Mouse (Mus musculus) adrenal gland, adult 2 months (tissue): ENCODE measurements around the gene Gnaq. TPM values are rescaled to one million over a fixed set of nuclear protein-coding genes. Genes with fewer than 3 reads are reported as not detected.

Experiments
- DNase-seq: peaks from one replicate; pipeline ENCODE4 v3.0.0; 2021
- polyA plus RNA-seq: library from polyadenylated mRNA; depleted of rRNA; stranded (reverse); fragments of >200 nt; gene quantifications from 2 replicates; pipeline ENCODE4 v1.2.3, GENCODE M21; 2012
- total RNA-seq, 2 experiments: library from RNA; stranded (reverse); gene quantifications; 2 replicates each; pipeline ENCODE4 v1.2.3; 2021

The Gnaq gene
- total and polyA plus RNA-seq, 3 experiments: 6.9 to 62.5 (median 49.7) TPM

DNA sequence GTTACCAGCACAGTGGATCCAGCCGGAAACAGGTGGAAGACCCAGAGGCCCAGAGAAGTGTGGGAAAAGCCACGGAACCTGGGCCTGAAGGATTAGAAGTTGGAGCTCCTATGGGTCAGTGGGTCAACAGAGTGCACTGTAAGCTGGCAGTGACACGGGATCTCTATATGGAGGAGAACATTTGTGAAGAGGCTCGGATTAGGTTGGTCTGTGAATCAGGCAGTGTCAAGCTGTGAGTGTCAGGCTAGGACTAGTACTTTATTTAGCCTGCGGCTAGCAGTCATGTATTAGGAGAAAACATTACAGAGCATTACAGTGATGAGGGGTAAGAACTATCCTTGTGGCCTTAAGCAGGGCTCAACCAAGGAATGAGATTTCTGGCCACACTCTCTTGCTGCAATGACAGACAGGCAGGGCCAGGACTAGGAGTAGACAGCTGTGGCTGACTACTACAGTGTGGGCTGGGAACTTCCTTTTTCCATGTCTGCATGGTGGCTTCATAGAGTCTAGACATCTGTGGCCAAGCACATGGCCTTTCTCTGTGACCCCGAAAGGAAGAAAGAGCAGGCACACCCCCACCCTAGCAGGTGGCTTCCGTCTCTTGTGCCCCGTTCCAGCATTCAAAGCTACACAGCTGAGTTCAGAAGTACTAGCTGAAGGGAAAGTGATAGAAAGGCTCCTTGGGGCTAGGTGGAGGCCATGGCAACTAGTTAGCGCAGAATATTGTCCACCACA, 240.3 kb downstream of the Gnaq start:
- DNase-seq: no peak

DNA sequence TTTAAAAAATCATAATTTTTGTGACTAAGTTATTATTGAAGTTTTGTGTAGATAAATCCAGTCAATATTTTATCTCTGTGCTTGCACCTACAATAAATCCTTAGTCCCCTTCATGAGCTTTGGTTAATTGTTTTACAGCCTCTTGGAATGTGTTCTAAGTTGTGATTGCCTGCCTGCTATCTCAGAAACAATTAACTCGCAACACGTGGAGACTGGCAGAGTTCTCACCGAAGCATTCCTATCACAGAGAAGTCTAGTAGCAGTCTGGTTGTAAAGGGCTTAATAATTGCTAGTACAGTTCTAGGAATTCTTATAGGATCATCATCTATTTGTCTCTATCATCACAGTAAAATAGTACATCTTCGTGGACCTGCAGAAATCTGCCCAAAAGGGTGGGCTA, 243.2 kb downstream of the Gnaq start:
- no peak for DNase-seq

DNA sequence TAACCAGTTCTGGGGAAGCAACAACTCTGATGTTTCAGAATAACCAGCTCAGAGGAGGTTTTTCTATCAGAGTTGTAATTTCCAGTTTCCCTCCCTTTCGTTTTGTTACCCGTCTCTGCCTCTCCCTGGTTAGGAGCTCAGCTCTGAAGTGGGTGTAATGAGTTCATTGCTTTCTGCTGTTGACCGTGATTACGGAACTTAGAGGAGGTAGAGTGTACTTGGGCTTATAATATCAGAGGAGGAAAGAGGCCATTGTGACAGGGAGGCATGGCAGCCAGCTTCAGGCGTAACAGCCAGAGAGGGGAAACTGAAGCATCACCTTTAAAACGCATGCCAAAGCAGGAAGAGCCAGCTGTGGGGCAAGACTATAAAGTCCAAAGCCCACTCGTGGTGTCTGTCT, 245.9 kb downstream of the Gnaq start:
- DNase-seq: no peak

DNA sequence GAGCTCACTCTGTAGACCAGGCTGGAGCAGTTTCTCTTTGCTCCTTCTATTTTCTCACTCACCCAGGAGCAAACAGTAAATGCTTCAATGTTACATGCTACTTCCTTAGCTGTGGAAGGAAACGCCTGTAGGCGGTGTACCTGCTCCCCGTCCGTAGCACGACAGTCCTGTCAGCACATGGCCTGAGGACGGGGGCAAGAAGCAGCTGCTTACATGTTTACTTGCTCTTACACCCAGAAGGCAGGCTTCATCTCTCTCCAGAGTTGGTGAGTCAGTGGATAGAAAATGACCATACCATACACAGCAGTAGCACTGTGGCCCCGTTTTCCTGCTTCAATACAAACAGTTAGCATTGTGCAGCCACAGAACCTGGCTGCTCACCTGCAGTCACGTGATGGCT, 247.1 kb downstream of the Gnaq start:
- DNase-seq: no peak

DNA sequence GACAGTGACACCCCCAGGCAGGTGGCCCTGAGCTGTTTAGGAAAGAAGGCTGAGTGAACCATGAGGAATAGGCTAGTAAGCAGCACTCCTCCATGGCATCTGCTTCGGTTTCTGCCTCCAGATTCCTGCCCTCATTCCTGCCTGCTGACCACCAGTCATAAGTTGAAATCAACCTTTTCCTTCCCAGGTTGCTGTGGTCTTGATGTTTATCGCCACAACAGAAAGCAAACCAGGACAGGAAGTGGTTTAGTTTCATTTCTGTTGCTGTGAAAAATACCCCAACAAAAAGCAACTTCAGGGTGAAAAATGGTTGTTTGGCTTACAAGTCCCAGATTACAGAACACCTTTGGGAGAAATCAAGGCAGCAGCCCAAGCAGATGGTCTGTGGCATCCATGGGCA, 249.8 kb downstream of the Gnaq start:
- no peak for DNase-seq

DNA sequence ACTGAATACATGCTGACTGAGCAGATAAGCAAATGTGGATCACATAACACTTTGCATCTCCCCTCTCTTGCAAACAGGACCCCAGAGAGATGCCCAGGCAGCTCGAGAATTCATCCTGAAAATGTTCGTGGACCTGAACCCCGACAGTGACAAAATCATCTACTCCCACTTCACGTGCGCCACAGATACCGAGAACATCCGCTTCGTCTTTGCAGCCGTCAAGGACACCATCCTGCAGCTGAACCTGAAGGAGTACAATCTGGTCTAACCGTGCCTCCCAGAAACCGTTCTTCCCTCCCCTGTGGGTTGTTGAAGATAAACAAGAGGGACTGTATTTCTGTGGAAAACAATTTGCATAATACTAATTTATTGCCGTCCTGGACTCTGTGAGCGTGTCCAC, 250.5 kb downstream of the Gnaq start:
- DNase-seq: peak; percentile 25

DNA sequence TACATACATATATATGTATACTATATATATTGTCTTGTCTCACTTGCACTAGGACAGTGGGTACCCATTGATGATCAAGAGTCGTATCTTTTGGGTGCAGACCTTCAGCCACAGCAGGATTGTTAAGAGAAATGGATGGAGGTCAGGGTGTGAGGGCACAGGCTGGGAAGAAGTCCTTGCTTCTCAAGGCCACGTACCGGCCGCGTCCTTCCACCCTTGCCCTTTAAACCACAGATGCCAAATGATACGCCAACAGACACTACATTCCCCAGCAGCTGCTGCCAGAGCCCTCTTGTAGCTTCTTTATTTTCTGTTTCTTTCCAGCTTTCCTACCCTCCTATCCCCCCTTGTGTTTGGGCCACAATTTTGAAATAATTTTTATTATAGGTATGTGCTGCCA, 251.5 kb downstream of the Gnaq start:
- peak; percentile 77 for DNase-seq

DNA sequence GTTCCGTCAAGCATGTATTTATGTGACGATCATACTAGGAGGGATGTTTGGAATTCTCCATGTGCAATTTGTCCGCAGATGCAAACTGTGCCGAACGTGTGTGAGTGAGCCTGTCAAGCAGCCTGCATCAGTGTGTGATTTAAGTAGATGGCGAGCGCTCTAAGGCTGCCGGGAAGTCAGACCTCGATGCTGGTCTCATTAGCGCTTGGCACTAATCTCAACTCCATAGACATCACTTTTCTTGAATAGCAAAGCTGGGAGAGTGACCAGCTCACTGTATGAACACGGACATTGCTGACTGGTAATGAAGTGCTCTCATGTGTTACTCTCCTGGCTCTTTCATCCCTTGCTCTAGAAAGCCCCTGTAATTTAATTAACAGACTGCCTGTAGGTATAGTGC, 252.3 kb downstream of the Gnaq start:
- no peak for DNase-seq

DNA sequence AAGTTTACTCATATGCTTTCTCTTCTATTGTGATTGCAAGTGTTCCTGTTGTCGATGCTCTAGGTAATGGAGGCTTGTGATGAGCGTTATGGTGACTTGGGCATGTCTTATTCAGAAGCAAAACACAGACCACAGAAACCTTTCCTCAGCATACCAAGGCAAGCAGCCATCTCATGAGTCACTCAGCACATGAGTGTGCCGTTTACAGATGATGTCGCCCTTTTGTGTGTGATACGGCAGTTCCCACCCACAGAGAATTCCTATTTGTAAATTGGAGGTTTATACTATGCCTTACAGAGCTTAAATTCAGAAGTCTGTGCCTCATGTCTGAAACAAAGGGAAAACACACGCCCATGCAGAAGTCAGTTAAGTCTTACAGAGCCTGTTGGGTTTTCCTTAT, 253.9 kb downstream of the Gnaq start:
- peak; percentile 62 for DNase-seq

DNA sequence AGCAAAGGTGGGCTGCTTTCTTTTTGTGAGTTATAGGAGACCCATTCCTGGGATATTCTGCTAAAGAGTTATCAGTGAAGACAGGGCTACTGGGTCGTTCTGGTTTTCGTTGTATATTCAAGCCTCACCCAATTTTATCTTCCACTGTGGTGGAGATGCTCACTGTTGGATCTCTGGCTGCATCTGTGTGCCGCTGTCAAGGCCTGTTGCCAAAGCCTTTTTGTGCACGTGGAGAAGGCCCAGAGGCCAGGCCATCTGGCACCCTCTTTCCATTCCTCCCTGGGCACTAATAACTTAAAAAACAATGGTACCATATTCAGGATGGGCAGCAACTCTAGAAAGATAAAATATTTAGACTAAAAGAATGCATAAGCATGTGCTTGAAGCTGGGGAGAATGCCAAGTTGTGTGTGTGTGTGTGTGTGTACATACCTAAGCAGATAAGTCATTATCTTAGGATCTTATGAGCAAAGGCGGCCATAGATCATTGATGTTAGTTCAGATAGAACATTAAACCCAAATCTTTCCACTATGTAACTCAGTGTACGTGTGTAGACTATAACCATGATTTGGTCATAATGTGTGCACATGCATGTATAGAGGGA, 257.7 kb downstream of the Gnaq start:
- no peak for DNase-seq

DNA sequence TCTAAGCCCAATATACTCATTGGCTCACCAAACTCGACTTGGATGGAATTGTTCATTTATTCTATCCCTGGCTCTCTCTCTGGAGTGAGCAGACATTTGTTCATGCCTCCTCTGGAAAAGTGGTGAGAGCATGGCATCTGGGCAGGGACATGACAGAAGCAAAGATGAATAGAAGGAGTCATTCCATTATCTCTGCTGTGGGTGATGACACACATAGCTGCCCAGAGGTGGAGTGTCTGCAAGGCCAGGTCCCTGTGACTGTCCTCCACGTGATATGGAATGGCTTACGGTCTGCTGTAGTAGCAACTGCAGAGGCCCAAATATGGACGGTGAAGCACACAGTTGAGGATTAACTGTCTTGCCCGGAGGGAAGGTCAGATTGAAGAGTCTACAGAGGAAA, 261.8 kb downstream of the Gnaq start:
- peak; percentile 63 for DNase-seq

DNA sequence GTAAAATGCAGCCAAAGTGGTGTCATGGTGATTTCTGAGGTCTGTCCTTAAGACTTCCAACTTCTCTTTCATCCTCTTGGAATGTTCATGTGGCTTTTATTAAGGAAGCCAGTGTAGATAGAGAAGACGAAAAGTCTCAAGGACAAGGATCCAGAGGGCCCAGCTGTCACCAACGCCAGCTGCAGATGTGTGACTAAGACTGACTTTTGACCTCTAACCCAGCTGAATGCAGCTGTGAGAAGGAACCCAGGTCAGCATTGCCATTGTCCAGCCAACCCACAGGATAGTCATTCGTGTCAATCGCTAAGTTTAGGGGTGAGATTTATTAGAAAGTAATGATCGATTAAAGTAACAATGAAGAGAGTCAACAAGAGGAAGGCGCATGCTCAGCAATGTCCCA, 270.5 kb downstream of the Gnaq start:
- no peak for DNase-seq

DNA sequence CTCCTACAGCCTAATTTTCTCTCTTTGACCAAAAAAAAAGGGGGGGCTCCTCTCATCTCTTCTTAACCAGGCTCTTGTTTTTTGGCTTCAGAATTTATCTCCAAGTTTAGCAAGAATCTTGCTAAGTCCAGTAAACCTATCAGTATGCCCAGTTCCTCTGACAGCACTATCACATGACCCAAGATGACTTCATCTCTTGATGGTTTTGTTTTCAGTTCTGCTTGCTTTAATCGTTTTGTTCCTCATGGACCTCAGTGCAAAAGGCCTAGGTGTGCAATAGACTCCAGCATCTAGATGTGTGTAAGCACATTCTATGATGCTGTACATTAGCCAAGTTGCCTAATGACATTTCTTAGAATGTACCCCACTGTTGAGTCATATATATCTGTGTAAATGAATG, 275.1 kb downstream of the Gnaq start:
- no peak for DNase-seq

DNA sequence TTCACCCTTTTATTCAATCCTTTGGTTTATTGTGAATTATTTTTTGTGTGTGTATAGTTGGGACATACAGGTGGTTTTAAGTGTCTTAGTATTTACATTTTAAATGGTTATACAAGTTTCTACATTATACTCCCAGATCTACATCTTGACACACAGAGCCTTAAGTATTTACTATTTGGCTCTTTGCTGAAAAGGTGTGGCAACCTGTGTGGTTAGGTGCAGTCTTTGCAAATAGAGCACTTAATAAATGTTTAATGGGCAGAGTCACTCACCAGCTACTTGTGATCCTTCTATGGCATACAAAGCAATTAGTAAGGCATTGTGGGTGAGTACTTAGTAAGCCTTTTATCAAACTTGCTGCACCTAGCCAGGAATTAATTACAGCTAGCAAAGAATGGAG, 278.7 kb downstream of the Gnaq start:
- no peak for DNase-seq

DNA sequence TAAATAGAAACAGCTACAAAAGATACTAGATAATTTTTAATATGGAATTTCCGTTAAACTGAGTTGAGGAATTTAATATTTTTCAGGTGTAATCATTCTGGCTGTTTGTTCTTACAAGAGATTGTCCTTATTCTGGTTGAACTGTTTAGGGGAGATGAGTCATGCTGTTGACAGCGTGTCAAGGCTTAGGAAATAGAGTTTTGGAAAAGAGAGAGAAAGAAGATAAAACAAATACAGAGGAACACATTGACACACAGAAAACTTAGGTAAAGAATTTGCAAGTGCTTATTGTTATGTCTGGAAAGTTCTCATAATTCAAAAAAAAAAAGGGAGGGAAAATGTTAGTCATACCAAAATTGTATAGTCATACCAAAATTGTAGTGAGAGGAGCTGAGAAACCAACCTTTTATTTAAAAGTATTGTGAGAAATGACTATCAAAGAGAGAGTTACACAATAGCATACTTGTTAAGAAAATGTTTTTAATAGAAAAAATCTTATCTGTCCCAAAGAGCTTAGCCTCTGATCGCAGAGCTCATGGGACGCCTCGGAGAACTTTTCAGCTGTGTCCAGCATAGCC, 285.5 kb downstream of the Gnaq start:
- no peak for DNase-seq

DNA sequence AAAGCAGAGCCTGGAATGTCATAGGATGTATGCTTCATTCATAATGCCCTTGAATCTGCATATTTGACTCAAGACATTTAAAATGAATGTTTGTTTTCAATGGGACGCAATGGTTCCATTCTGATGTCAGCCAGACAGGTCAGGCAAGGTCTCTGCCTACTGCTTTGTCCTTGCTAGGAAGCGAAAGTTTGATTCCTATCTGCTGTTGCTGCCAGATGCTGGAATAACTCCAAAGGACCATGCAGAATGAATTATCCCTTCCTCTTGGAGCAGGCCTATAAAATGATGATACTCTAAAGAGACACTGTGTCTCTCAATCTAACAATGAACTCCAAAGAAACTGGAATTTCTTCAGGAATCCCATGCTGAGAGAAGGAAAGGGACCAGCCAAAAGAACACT, 293.0 kb downstream of the Gnaq start:
- DNase-seq: peak; percentile 73

DNA sequence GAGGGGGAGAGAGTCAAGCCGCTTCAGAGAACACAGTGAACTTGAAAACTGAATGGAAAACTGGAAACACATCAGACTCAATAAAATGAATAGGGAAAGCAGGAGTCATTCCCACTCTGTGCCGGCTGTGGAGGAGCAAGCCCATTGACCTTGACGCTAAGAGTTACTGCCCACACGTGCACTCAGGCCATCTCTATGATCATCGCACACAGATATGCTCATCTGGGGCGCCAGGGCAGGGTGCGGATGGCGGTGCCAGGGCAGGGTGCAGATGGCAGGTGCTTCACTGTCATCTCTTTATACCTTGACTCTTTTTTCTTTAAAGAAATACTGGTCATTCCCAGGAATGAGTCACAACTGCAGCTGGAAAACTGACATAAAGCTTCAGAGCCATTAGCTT, 298.7 kb downstream of the Gnaq start:
- peak; percentile 54 for DNase-seq

DNA sequence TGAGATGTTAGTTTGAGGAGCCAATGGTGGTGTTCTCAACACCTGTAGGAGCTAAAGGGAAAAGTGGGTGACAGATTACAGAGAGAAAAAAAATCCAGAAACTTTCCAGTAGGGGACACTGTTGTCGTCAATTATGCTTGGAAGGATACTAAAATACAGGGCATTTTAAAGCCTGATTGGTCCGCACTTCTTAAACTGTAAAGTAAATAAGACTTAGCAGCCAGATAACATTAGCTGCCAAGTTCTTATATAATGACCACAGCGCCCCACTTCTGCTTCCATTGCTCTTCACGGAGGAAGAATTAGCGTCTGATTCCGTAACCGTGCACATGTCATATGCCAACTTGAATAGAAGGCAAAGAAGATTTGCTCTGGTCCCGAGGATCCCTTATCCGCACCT, 302.2 kb downstream of the Gnaq start:
- DNase-seq: peak; percentile 44

DNA sequence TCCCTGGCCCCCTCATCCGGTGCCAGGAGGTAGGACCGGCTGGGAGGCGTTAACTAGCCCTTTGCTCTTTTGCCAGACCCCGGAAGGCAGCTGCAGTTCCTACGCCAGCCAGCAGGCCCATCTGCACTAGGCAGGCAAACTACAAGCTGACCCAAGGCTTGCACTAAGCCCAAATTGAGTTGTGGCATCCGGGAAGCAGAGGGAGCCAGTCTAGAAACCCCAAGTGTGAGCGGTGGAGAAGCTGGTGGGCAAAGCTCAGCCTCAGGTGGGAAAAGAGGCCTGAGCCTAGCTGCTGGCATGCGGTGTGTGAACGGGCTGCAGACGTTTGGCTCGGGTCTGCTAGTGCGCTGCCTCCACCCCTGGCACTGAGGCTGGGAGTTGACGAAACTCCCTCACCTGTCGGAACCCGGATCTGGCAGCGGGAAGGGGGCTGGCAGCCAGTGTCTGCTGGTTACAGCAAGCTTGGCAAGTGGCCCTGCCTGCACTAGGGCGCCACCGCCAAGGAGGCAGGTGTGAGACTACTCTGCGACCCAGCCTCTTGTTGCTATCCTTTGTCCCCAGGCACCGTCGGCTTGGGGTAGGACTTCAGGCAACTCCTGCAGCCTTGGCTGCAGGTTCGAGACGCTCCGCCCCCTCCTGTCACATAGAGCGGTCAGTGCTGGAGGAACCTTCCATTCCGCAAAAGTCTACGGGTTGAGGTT, 303.1 kb downstream of the Gnaq start, which contains the start of gene Gna14:
Gene Gna14, plus strand, starts transcription at position 232 of the 701 bp plus-strand sequence.
- peak; percentile 82 for DNase-seq

DNA sequence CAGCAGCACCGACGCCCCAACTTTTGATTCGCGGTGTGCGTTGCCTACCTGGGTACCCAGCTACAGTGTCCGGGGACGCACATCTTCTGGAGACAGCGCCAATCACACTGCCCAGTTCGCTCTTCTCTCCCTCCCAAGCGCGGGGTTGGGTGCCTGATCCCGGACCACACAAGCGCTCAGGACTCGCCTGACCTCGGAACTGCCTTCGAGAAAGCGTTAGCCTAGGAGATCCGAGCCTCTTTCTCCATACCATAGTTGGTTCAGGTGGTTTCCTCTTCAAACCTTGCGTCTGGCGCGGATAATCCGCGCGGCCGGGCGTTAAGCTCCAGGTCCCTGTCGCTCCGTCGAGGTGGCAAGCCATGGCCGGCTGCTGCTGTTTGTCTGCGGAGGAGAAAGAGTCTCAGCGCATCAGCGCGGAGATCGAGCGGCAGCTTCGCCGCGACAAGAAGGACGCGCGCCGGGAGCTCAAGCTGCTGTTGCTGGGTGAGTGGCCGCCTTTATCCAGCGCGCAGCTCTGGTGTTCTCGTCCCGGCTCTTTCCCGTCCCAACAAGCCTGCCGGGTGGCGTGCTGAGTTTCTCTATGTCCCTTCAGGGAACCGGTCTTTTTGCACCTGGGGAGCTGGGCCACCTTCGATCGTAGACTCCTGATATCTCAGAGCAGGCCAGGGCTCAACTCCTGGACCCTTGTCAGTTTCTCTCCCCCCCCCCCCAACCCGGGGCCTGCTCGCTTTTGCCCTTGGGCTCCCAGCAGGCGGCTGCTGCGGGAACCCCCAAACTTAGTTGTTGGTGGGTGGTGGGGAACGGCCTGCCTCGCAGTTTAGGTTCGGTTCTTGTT, 303.9 kb downstream of the Gnaq start:
- peak; percentile 65 for DNase-seq
